Mouse (Mus musculus) v-Abl transformed pro-B cells (cell line): ENCODE results near the gene Gm26920.

Experiments
- in situ Hi-C, 2 experiments: fragments of 400-800 bp; cut with MboI; formaldehyde crosslinking; loops; one replicate each; pipeline ENCODE4 v1.15.1; 2025; ENCODE audit not compliant: unreplicated experiment in 2 of 2

Gene Gm26920

DNA sequence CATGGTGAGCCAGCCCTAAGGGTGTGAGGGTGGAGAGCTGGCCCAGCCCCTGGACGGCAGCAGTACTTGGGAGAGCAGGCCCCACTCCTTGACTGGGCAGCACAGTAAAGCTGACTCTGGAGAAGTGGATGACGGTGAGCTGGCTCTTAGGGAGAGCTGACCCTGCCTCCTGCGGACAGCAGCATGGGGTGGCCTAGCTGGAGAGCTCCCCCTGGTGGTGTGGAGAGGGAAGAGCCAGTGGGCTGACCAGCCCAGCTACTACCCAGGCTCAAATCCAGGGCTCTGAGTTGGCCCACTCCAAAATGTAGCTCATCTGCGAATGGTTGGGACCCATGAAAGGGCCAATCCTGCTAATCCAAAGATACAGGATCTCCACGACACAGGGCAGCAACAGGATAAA is 25.6 kb downstream of the Gm26920 start:
- in situ Hi-C loops: loop anchor here (5.0 to 10.0 kb wide), 2 partner anchors 47 to 50 kb away; no protein-coding TSS in a partner anchor

DNA sequence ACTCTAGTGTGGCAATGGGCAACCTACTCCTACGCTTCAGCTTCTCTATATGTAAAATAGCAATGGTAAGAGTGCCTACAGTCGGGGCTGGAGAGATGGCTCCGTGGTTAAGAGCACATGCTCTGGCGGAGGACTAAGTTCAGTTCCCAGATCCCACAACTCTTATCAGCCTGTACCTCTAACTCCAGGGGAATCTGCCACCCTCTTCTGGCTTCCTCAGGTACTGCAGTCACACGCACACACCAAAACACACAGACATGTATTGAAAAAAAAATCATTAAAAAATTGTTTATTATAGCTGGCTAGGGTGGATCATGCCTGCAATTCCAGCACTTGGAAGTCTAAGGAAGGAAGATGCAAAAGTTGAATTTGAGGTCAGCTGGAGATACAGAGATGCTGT is 27.7 kb downstream of the Gm26920 start:
- in situ Hi-C loops: loop anchor here (5.0 to 10.0 kb wide), 2 partner anchors 45 to 48 kb away; no protein-coding TSS in a partner anchor

DNA sequence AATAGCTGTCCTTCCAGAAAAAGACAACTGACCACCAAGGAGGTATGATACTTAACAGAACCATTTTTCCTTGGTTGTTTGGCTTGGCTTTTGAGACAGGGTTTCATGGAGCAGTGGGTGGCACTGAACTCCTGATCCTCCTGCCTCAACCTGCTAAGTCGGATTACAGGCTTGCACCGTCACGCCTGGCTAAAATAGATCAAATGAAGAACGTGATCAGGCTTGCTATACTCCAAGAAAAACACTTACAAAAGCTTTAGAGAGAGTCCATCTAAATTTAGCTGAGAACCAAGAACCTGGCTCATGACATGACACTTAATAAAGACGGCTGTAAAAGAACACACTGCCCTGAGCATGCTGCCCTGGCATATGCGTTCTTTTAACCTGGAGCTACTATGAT is 29.9 kb downstream of the Gm26920 start:
- in situ Hi-C loops: loop anchor here (5.0 to 10.0 kb wide), 2 partner anchors 43 to 46 kb away; no protein-coding TSS in a partner anchor

DNA sequence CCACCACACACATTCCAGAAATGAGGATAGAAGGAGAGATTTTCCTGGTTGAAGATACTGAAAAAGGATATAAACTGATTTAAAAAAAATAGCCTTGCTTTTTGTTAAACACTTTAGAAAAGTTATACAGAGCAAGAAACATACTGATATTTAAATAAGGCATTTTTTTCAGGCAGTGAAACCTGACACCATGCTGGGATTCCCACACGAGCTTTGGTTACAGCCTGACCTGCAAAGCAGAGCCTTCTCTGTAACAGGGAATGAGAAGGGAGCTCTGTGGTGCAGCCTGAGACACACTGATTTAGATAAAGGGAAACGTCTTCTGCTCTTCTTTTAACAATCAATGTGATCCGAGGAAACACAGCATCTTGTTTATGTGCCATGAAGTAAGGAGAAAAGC is 36.6 kb downstream of the Gm26920 start:
- in situ Hi-C loops: no loop called here

DNA sequence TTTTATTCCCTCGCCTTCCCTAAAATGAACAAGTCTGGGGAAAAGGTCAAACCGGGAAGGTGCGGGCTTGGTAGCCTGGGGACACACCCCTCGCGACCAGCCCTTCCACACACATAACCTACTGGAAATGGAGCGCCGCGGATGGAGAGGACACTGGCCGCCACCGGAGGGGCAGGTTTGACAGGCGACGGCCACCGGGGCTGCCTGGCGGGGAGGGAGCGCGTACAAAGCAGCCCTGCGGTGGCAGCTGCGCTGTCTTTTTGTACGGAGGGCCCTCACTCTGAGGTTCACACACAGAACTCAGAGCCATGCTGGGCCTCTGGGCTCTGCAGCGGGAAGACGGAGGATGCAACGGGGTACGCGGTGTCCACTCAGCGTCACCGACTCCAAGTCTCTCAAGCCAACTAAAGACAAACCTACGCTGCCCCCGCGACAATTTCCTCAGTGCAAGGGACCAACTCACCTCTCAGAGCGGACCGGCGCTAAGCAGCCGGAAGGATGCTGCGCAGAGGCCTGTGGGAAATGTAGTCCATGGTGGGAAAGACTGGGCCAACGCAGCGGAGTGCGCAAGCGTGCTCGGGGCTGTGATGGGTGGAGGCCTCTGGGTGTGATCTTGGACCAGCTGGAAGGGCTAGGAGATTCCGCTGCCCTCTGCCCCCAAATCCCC is 39.2 kb downstream of the Gm26920 start, which contains the start of gene Zfp14:
Gene Zfp14, minus strand, starts transcription at position 499 of the 667 bp plus-strand sequence.
- in situ Hi-C loops: no loop called here

DNA sequence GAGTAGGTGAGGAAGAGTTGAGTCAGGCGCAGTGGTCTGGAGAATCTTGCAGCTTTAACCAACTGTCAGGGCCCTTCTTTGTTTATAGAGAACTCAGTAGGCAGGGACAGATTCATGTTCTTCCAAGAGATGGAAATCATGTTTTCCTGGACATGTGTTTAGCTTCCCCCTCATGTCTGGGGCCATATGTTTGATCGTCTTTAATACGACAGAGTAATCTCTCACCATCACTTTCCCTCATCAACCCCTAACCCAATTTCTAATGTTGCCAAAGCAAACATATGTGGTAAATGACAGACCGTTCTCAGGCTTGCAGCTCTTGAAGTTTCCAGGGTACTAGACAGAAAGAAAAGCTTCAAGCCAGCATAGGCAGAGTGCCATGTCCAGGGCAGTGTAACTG is 42.1 kb downstream of the Gm26920 start:
- in situ Hi-C loops: no loop called here

DNA sequence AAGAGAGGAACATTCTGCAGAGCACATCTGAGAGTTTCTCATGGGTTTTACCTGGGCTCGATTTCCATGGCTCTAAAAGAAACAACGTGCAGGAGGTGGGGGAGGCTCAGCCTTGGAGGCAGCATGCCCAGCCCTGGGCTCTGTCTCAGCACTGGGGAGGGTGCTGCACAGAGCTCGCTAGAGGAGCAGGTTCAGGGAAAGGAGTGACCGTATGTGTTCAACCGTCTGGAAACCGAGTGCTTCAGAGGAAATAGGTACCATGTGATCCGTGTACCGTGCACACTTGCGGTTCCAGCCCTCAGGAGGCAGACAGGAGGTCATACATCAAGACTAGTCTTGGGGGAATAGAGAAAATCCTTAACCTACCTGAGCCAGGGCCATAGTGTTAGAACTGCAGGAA is 45.9 kb downstream of the Gm26920 start:
- in situ Hi-C loops: no loop called here

DNA sequence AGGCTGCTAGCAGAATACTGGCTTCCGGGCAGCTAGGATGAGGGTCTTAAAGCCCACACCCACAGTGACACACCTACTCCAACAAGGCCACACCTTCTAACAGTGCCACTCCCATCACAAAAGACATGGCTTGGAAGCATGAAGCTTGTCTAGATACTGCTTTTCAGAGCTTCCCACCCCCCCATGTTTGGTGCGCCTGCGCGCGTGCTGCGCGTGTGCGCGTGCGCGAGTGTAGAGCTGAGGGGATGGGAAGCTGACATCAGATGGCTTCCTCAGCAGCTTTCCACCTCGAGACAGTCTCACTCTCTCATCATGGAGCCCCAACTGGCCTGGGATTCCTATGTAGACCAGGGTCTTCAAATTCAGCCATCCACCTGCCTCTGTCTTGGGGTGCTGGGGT is 55.9 kb downstream of the Gm26920 start:
- in situ Hi-C loops: no loop called here

DNA sequence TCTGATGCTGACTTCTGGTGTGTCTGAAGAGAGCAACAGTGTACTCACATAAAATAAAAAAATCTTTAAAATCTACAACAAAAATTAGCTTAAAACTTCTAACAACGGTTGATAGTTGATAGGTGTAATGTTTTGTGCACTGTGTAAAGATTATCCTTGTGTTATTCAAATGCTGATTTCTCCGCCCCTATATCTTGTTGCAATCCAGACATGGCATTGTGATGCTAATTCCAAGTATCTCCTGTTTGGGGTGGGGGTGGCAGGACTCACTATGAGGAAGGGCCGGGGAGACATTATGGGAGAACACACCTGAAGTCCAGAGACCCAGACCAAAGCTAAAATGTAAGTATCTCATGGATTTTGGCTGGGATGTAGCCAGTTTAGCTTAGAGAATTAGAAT is 58.8 kb downstream of the Gm26920 start:
- in situ Hi-C loops: no loop called here

DNA sequence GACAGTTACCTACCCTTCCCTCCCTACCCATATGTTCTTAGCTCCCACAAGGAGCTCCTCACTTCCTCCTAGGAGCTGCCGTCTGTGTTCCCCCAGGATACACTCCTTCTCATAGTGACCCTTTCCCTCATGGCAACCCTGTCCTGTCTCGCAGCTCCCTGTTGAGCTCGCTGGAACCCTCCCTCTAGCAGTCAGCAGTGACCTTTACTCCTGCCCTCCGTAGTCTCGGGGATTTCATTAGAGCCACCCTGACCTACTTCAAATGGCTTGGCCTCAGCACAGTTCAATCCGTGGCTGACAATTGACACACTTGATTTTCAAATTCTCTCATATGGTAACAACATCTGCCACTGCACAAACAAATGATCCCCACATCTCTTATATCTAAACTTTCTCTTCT is 59.5 kb downstream of the Gm26920 start:
- in situ Hi-C loops: no loop called here

DNA sequence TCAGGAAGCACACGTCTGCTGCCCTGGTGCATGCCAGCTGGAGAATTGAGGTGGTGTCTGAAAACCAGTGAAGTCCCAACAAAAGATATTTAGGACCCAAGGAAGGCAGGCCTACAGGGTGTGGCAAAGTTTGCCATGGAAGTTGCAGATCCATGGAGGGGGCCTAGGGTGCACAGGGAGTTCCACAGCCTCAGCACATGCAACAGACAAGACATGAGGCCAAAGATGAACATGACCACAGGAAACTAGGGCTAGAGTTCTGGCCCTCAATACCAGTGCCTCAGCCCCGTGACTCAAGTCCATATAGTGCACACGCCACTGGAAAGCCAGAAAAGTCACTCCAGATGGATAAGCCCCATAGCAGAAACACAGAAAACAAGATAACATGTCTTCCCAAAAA is 61.6 kb downstream of the Gm26920 start:
- in situ Hi-C loops: no loop called here

DNA sequence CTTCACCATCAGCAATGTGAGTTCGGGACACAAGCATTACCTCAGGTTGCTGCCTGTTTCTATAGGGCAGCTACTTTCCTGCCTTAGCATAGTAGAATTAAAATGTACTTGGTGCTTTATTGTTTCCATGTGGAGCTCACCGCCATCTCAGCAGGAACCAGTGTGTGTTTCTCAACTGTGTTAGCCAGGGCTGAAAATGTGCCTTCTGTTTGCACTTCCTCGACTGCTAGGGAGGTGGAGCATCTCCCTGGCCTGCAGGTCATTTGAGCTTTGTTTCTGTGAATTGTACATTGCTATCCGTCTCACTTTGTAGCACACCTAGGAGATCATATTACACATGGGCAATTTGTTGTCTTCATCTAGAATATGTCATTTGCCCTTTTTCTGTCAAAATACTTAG is 62.9 kb downstream of the Gm26920 start:
- in situ Hi-C loops: no loop called here

DNA sequence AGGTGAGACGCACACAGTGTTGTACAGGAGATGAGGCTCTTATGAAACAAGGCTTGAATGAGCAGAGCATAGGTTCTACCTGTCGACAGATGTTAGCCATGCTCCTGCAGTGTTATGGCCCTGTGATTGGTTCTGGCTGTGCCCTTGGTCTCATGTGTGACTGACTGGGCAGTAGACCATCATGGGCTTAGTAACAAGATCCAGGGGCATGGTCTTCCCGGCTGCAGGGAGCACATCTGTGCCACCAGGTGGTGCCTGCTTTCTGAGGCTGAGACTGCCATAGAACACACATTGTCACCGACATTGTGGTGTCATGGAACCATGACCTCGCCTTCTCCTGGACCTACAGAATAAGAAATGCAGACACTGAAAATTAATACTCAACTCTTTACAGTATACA is 64.9 kb downstream of the Gm26920 start:
- in situ Hi-C loops: no loop called here

DNA sequence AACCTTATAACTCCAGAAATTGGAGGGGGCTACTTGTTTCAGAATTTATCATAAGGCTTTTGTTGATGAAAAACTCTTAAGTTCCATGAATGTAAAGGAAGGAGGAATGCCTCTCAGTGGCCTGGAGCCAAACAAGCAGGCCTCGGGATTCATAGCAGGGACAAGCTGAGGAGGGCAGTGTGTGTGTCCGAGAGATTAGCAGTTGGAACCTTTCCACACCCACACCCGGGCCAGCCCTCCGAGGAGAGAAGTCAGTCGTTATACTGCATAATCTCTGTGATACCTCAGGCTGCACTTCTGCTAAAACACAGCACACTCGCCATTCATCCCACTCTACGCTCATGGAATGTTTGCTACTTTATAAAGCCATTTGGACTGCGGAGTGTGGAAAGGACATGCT is 66.4 kb downstream of the Gm26920 start:
- in situ Hi-C loops: no loop called here

DNA sequence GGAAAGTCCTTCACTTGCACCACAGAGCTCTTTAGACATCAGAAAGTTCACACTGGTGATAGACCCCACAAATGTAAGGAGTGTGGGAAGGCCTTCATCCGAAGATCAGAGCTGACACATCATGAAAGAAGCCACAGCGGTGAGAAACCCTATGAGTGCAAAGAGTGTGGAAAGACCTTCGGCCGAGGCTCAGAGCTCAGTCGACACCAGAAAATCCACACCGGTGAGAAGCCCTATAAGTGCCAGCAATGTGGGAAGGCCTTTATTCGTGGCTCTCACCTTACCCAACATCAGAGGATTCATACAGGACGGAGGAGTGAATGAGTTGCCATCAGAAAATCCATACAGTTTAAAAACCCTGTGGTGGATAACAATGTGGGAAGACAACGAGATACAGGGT is 66.9 kb downstream of the Gm26920 start:
- in situ Hi-C loops: no loop called here

DNA sequence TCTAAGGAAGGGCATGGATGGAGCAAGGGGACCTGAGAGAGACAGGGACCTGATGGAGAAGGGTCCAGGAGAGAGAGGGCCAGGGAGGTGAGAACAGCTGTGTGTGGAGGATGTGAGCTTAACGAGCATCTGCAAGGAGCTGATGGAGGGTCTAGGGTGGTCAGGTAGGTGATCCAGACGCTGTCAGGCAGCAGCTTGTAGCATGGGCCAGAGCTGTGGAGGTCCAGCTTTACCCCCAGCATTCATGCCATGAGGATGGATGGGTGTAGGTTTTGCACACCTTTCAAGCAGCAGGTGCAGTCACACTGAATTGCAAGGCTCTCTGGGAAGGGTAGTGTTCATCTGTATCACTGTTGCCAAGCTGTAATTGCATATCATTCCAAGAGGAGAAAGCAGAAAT is 70.7 kb downstream of the Gm26920 start:
- in situ Hi-C loops: loop anchor here (5.0 to 10.0 kb wide), 5 partner anchors 43 to 185 kb away; partner anchors contain the start of genes Gm26920 (in 1 of the 2), Zfp260 (in 1 of the 2) and Zfp566 (in 1 of the 2)

DNA sequence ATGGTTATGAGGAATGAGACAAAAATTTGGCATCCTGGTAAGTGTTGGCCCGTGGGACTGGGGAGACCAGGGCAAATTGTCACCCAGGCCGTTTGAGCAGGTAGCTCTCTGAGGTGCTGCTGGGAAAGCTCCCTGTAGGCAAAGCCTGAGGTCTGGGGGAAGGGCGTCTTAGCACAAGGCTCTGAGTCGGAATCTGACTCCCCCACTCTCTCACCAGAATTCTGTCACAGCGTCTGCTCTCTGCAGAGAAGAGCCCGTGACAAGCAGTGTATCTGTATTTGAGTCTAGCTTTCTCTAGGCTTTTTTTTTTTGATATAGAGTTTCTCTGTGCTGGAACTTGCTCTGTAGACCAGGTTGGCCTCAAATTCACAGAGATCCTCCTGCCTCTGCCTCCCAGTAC is 73.0 kb downstream of the Gm26920 start:
- in situ Hi-C loops: loop anchor here (5.0 to 10.0 kb wide), 5 partner anchors 45 to 188 kb away; partner anchors contain the start of genes Gm26920 (in 1 of the 2), Zfp260 (in 1 of the 2) and Zfp566 (in 1 of the 2)

DNA sequence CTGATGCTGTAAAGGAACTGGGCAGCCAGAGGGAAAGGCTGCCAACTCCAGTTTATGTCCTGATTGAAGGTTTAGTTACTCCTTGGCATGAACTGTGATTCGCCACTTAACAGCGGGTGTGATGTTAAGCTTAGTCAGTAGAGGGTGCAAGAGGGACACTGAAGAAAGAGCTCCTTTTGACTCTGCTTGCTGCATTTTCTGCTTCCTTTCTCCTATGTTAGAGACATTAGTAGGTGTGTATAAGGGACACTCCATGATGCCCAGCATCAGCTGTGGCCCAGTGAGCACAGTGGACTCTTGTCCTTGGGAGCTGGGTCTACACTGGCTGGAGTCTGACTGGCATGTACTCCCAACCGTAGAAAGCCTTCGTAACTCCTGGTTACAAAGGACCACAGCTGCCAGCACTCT is 77.2 kb downstream of the Gm26920 start:
- in situ Hi-C loops: loop anchor here (5.0 to 10.0 kb wide), 4 partner anchors 52 to 194 kb away; partner anchors contain the start of genes Gm26920 (in 1 of the 2), Zfp260 (in 1 of the 2) and Zfp566 (in 1 of the 2)

DNA sequence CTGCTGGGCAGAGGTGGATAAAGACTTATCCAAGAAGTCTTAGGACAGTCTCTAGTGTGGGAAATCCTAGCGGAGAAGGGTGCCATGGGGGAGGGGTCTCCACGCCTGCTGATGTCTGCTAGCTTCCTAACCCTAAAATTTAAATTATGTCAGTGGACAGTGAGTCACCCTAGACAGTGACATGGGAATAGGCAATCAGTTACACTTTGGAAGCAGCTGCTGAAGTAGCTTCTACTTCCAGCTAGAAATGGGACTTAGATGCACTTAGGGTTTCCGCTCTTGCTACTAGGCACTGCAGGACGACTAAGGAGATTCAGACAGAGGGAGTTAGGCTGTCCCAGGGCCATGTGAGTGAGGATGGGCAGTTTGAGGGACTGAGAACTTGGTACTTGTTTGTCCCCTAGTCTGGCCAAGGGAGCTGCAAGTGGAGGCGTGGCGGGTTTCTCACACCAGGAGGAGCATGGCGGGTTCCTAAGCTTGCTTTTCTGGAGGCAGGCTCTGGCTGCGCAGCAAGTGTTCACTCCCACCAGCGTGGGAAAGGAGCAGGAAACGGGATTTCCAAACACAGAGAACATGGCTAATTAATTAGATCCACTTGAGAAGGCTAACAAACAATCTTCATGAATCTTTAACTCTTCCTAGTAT is 79.5 kb downstream of the Gm26920 start:
- in situ Hi-C loops: loop anchor here (5.0 to 10.0 kb wide), 4 partner anchors 54 to 197 kb away; partner anchors contain the start of genes Gm26920 (in 1 of the 2), Zfp260 (in 1 of the 2) and Zfp566 (in 1 of the 2)

DNA sequence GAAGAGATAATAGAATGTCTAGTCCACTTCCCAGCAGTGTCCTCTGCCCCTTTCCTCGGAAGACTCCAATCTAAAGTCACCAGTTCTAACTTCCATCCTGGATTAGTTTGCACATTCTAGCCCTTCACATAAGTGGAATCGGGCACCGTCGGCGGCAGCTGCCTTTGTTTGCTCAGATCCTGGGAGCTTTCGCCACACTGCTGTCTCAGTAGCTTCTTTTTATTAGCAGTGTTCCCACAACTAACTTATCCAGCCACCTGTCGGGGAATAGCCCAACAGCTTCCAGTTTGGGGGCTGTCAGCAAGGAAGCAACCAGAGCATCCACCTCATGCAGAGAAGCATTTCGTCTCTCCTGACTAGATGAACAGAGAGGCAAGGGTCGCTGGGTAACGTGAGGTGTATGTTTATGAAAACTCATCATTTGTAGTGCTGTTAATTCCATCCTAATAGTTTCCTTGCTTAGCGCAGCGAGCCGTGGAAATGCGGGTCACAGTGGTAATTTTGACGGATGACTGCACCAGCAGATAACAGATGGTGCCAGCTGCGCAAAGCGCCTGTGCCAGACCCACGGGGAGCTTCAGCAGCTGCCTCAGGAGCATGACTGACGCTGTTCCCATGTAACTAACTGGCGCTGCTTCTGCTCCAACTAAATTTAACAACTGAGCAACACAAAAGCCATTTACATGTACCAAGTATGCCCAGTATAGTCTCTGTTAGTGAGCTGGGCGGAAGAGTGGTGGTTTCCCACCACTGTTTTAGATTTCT is 80.7 kb downstream of the Gm26920 start:
- in situ Hi-C loops: loop anchor here (5.0 to 10.0 kb wide), 4 partner anchors 55 to 198 kb away; partner anchors contain the start of genes Gm26920 (in 1 of the 2), Zfp260 (in 1 of the 2) and Zfp566 (in 1 of the 2)
